Mouse (Mus musculus): ENCODE results near the gene Rbbp4. TPM values are rescaled to one million over a fixed set of nuclear protein-coding genes. Genes with fewer than 3 reads are reported as not detected.

Rbbp4 gene
- total and polyA plus RNA-seq, 3 experiments = 50.9 to 127 TPM; not detected in 1

DNA sequence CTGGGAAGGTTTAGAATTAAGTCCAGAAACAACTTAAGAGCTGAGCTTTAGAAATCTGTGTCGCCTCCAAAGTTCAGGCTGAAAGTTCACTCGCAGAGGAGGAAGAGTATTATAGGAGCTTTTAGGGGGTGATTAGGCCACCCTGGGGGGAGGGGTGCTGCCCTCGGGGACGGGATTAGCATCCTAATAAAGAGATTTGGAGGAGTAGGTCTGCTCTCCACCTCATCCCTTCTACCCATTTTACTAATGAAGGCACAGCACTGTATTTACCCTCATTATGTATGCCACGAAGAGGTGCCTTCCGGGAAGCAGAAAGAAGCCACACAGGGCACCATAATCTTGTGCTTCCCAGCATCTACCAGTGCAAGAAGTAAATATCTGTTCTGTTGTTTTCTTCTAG is 39.8 kb upstream of the Rbbp4 start:
- no peak overlapping the region for H3K9ac ChIP-seq (ENCODE audit: control insufficient read depth, low read depth, low read length, poor library complexity, severe bottlenecking)
- no peak overlapping the region for H3K27ac ChIP-seq (ENCODE audit: control insufficient read depth, low read depth, low read length)
- H3K79me2 ChIP-seq (ENCODE audit: control insufficient read depth, insufficient read depth, low read length, poor library complexity) = no peaks in the 10 kb centered on the region; the same call in 1 of the 2 replicates
- DNase-seq (ENCODE audit: low read depth, low spot score) = no peak
- peaks cover 0 to 3% of the 10 kb centered on the region in 2 experiments; a peak in 2 of 4 replicates for H3K27me3 ChIP-seq (ENCODE audit: control insufficient read depth in 1 of 2, insufficient read depth in 2 of 2, low read length in 2 of 2)
- H3K36me3 ChIP-seq (ENCODE audit: control insufficient read depth in 1 of 2, insufficient read depth in 2 of 2, low read length in 2 of 2) = peaks cover 0 to 4% of the 10 kb centered on the region in 2 experiments; a peak in 2 of 4 replicates
- no peak overlapping the region for H3K4me3 ChIP-seq (ENCODE audit: control insufficient read depth in 1 of 2, insufficient read depth in 1 of 2, low read depth in 2 of 2, low read length in 2 of 2)
- no peaks in the 10 kb centered on the region for H3K9me3 ChIP-seq (replicated peaks; ENCODE audit: insufficient read depth, low read length)
- peaks cover under 1 to 9% of the 10 kb centered on the region in 2 experiments; a peak in 3 of 4 replicates for H3K4me1 ChIP-seq (ENCODE audit: control insufficient read depth in 1 of 2, insufficient read depth in 2 of 2, low read length in 2 of 2)
- TF ChIP-seq RCOR1 (IDR thresholded peaks at IDR 0.05; ENCODE audit: low read depth, low read length) (no peak), CTCF (IDR thresholded peaks at IDR 0.05 in 2 of 3, conservative IDR thresholded peaks at IDR 0.05 in 1 of 3; ENCODE audit: control insufficient read depth in 1 of 3, insufficient read depth in 1 of 3, low read depth in 2 of 3, low read length in 3 of 3, poor library complexity in 1 of 3, severe bottlenecking in 1 of 3) (no peak), E2F4 (IDR thresholded peaks at IDR 0.05; ENCODE audit: borderline replicate concordance, low read depth, low read length) (no peak), HCFC1 (IDR thresholded peaks at IDR 0.05; ENCODE audit: low read depth, low read length) (no peak), POLR2AphosphoS5 (IDR thresholded peaks at IDR 0.05; ENCODE audit: borderline replicate concordance, low read depth, low read length) (no peak), USF1 (IDR thresholded peaks at IDR 0.05; ENCODE audit: low read depth, low read length) (no peak), POLR2A (IDR thresholded peaks at IDR 0.05; ENCODE audit: control insufficient read depth in 1 of 2, insufficient read depth in 1 of 2, low read depth in 1 of 2, low read length in 2 of 2, poor library complexity in 1 of 2) (no peak), POLR2AphosphoS2 (IDR thresholded peaks at IDR 0.05; ENCODE audit: low read length) (no peak), MAFK (IDR thresholded peaks at IDR 0.05; ENCODE audit: borderline replicate concordance, low read depth, low read length) (no peak), ZNF384 (IDR thresholded peaks at IDR 0.05; ENCODE audit: low read depth, low read length) (no peak), MYB (IDR thresholded peaks at IDR 0.05; ENCODE audit: low read depth, low read length) (no peak), BHLHE40 (IDR thresholded peaks at IDR 0.05; ENCODE audit: borderline replicate concordance, low read depth, low read length) (no peak), TBP (IDR thresholded peaks at IDR 0.05; ENCODE audit: low read depth, low read length) (no peak)

DNA sequence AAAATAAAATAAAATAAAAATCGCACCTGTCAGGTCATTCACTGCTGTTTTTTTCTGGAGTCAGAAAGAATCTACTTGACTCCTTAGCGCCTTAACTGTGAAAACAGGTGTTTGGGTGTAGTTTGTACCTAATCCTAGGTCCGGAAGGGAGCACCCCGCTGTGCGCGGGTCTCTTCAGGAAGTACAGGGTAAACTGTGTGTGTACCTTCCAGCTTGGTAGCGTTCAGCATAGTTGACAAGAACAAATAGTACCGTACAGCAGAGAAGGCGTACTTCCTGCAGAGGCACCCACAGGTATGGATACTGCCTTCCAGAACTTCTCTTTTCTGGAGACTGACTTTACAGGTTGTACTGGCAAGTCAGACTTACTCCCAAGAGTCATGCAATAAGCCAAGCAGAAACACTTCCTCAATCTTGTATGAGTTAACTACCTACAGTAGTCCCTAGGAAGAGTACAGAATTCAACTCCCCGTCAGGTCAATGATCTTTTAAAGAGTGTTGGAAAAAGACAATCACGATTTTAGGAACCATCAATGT is 39.1 kb upstream of the Rbbp4 start:
- H3K27ac ChIP-seq (ENCODE audit: control insufficient read depth, low read depth, low read length) = no peak overlapping the region

More for the DNA sequence above, 39.1 kb upstream of the Rbbp4 start:
- Histone ChIP-seq H3K4me1 (ENCODE audit: control insufficient read depth in 1 of 2, insufficient read depth in 2 of 2, low read length in 2 of 2) (peaks cover 0 to 3% of the 10 kb centered on the region in 2 experiments; a peak in 2 of 4 replicates), H3K9me3 (replicated peaks; ENCODE audit: insufficient read depth, low read length) (no peaks in the 10 kb centered on the region), H3K36me3 (ENCODE audit: control insufficient read depth in 1 of 2, insufficient read depth in 2 of 2, low read length in 2 of 2) (peaks cover 0 to 2% of the 10 kb centered on the region in 2 experiments; a peak in 2 of 4 replicates), H3K79me2 (ENCODE audit: control insufficient read depth, insufficient read depth, low read length, poor library complexity) (no peaks in the 10 kb centered on the region; the same call in 1 of the 2 replicates), H3K9ac (ENCODE audit: control insufficient read depth, low read depth, low read length, poor library complexity, severe bottlenecking) (no peak overlapping the region), H3K4me3 (ENCODE audit: control insufficient read depth in 1 of 2, insufficient read depth in 1 of 2, low read depth in 2 of 2, low read length in 2 of 2) (no peak overlapping the region), H3K27me3 (ENCODE audit: control insufficient read depth in 1 of 2, insufficient read depth in 2 of 2, low read length in 2 of 2) (peaks cover 0 to 3% of the 10 kb centered on the region in 2 experiments; a peak in 2 of 4 replicates)
- no peak for TF ChIP-seq MXI1 (IDR thresholded peaks at IDR 0.05; ENCODE audit: low read depth, low read length)
- TF ChIP-seq RAD21 (IDR thresholded peaks at IDR 0.05; ENCODE audit: low read depth, low read length) = no peak
- no peak for TF ChIP-seq ZNF384 (IDR thresholded peaks at IDR 0.05; ENCODE audit: low read depth, low read length)
- no peak for TF ChIP-seq SIN3A (IDR thresholded peaks at IDR 0.05; ENCODE audit: low read length)
- TF ChIP-seq MAZ (IDR thresholded peaks at IDR 0.05; ENCODE audit: low read depth, low read length) = no peak
- TF ChIP-seq SMC3 (IDR thresholded peaks at IDR 0.05; ENCODE audit: low read depth, low read length) = no peak
- no peak for TF ChIP-seq ZMIZ1 (IDR thresholded peaks at IDR 0.05; ENCODE audit: low read depth, low read length)
- no peak for TF ChIP-seq MYB (IDR thresholded peaks at IDR 0.05; ENCODE audit: low read depth, low read length)
- DNase-seq (ENCODE audit: low read depth, low spot score) = no peak

Measured in MEL (cell line).